Mouse (Mus musculus): ENCODE data around the gene Slx4ip. TPM values are rescaled to one million over a fixed set of nuclear protein-coding genes. Genes with fewer than 3 reads are reported as not detected.

The Slx4ip gene
- total RNA-seq, 2 experiments from 2014 or later, result 3.7 to 4.4 TPM

- DNase-seq, result no peak
These were observed 216.9 kb downstream of the Slx4ip start for GRCm38 (mm10) chr2:137107946-137108345.

- DNase-seq, result peak; percentile 50
These were observed 218.5 kb downstream of the Slx4ip start for GRCm38 (mm10) chr2:137109321-137110213.

DNA sequence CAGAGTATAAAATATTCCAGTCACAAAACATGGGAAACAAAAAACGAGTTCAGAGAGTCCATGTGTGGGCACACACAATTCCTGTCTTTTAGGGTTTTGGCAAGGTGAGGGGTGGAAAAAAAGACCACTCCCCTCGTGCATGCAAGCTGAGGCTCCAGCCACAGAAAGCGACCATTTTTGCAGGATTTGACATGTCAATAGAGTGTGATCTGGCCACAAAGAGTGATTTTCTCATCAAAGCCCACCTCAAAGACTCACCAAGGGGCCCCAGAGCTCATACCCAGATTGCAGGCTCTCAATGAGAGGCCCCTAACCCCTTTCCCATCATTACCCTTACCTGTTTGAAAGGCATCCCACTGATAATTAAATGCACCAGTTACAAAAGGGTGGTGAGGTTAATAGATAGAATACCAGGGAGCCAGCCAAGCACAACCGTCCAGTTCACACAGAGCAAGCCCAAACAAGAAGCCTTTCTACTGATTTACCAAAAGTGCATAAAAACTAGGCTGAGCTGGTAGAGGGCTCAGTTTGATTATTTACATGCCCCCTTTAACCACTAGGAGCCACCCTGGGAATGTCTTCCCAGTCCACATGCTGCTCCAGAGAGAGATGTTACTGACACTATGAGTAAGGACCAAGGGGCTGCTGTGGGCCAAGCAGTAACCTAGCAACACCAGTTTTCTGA is 219.3 kb downstream of the Slx4ip start:
- DNase-seq, result no peak

GRCm38 (mm10) chr2:137113288-137114061 is 222.5 kb downstream of the Slx4ip start:
- peak; percentile 21 for DNase-seq

- peak; percentile 86 for DNase-seq
These were observed 223.5 kb downstream of the Slx4ip start for GRCm38 (mm10) chr2:137114248-137115096.

- peak; percentile 41 for DNase-seq
These were observed 224.4 kb downstream of the Slx4ip start for GRCm38 (mm10) chr2:137115241-137116024.

- DNase-seq, result peak; percentile 53
These were observed 225.1 kb downstream of the Slx4ip start, which contains the start of gene Jag1 for GRCm38 (mm10) chr2:137116025-137116674. Gene Jag1, minus strand, starts transcription at chr2:137116644.

DNA sequence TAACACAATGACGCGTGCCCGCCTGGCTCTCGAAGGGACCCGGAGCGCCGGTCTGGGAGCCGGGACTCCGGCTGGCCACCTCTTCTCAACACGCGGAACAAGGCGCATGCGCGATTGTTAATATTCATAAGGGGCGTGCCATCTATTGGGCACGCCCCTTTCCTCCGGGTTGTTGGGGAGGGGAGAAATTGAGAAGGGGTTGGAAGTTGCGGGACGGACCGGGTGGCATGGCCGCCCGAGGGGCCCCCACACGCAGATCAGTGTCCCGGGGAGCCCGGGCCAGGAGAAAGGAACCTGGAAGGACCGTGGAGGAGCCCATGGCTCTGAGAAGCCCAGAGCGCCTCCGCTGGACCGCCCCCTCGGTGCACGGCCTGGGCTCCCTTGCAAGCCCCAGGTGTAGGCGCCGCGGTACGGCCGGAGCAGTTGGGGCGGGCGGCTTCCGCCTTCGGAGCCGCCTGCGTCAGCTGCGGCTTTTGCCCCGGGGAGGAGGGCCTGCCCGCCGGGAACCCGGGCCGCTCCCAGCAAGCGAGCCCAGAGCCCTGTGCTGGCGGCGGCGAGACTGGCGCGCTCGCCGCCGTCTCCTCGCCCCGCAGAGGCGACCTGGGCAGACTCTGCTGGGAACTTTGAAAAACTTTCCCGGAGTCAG is 225.8 kb downstream of the Slx4ip start:
- peak; percentile 95 for DNase-seq

- DNase-seq, result peak; percentile 94
These were observed 226.3 kb downstream of the Slx4ip start for GRCm38 (mm10) chr2:137117321-137117690.

Other genes with a start within 250 kb of the Slx4ip start
- gene Snap25, start 177.8 kb upstream of the Slx4ip start, total RNA-seq (2021), result under 1 TPM in 1 of 2 experiments, not detected in 1; 0.36 TPM
- gene AL731706.2, start 5.5 kb upstream of the Slx4ip start, total RNA-seq (2021), result 10 to 100 TPM; 14.5 to 35.5 TPM
- 10 to 100 TPM; 22.6 to 25.7 TPM for gene AL731706.1, start 171 bp downstream of the Slx4ip start, total RNA-seq (2021)
- gene Mkks, start 171 bp downstream of the Slx4ip start, total RNA-seq (2021), result 10 to 100 TPM; 30.4 to 30.9 TPM
- gene Jag1, start 225.4 kb downstream of the Slx4ip start, total RNA-seq (2021), result 10 to 100 TPM; 18.9 to 21.9 TPM

Measured in heart, postnatal 4 days (tissue).